Mouse (Mus musculus): Measurements from ENCODE around the gene Sh3rf1. TPM values are rescaled to one million over a fixed set of nuclear protein-coding genes. Genes with fewer than 3 reads are reported as not detected.

Sh3rf1 gene
- polyA plus RNA-seq, 1 experiment: 19.7 TPM

GRCm38 (mm10) chr8:61427916-61428681, 204.4 kb downstream of the Sh3rf1 start:
- H3K4me3 ChIP-seq (replicated peaks; ENCODE audit: extremely low read depth, low read depth, low read length): no peak overlapping the region
- no peak for DNase-seq
- WGBS: 60% methylated on average over 8 of the region's 8 CpGs
- no peak for TF ChIP-seq CTCF (IDR thresholded peaks at IDR 0.05; ENCODE audit: insufficient read depth, low read length)
- TF ChIP-seq POLR2A (IDR thresholded peaks at IDR 0.05; ENCODE audit: borderline replicate concordance, extremely low read depth, low read depth, low read length): no peak
- no peaks in the 10 kb centered on the region for H3K4me1 ChIP-seq (ENCODE audit: control insufficient read depth, insufficient read depth, low read length)

- no peak overlapping the region for H3K4me3 ChIP-seq (replicated peaks; ENCODE audit: extremely low read depth, low read depth, low read length)
- H3K4me1 ChIP-seq (ENCODE audit: control insufficient read depth, insufficient read depth, low read length): no peaks in the 10 kb centered on the region
- 70% methylated on average over 4 of the region's 4 CpGs for WGBS
- DNase-seq: no peak
- TF ChIP-seq POLR2A (IDR thresholded peaks at IDR 0.05; ENCODE audit: borderline replicate concordance, extremely low read depth, low read depth, low read length) (no peak), CTCF (IDR thresholded peaks at IDR 0.05; ENCODE audit: insufficient read depth, low read length) (no peak)
These were observed 205.3 kb downstream of the Sh3rf1 start for GRCm38 (mm10) chr8:61428821-61429482.

GRCm38 (mm10) chr8:61435481-61435880, 211.8 kb downstream of the Sh3rf1 start:
- no peak for DNase-seq
- WGBS: 88% methylated on average over 5 of the region's 5 CpGs
- Histone ChIP-seq H3K4me1 (ENCODE audit: control insufficient read depth, insufficient read depth, low read length) (no peaks in the 10 kb centered on the region), H3K4me3 (replicated peaks; ENCODE audit: extremely low read depth, low read depth, low read length) (no peak overlapping the region)
- no peak for TF ChIP-seq POLR2A (IDR thresholded peaks at IDR 0.05; ENCODE audit: borderline replicate concordance, extremely low read depth, low read depth, low read length)
- no peak for TF ChIP-seq CTCF (IDR thresholded peaks at IDR 0.05; ENCODE audit: insufficient read depth, low read length)

- WGBS: 86% methylated on average over 3 of the region's 3 CpGs
- TF ChIP-seq CTCF (IDR thresholded peaks at IDR 0.05; ENCODE audit: insufficient read depth, low read length) (no peak), POLR2A (IDR thresholded peaks at IDR 0.05; ENCODE audit: borderline replicate concordance, extremely low read depth, low read depth, low read length) (no peak)
- Histone ChIP-seq H3K4me3 (replicated peaks; ENCODE audit: extremely low read depth, low read depth, low read length) (no peak overlapping the region), H3K4me1 (ENCODE audit: control insufficient read depth, insufficient read depth, low read length) (no peaks in the 10 kb centered on the region)
- DNase-seq: no peak
These were observed 212.5 kb downstream of the Sh3rf1 start for GRCm38 (mm10) chr8:61436147-61436546.

- no peak for TF ChIP-seq CTCF (IDR thresholded peaks at IDR 0.05; ENCODE audit: insufficient read depth, low read length)
- no peak for TF ChIP-seq POLR2A (IDR thresholded peaks at IDR 0.05; ENCODE audit: borderline replicate concordance, extremely low read depth, low read depth, low read length)
- no peak for DNase-seq
- WGBS: 54% methylated on average over 9 of the region's 9 CpGs
These were observed 213.1 kb downstream of the Sh3rf1 start for GRCm38 (mm10) chr8:61436586-61437304.

GRCm38 (mm10) chr8:61437305-61437605, 213.6 kb downstream of the Sh3rf1 start:
- DNase-seq: no peak
- Histone ChIP-seq H3K4me3 (replicated peaks; ENCODE audit: extremely low read depth, low read depth, low read length) (no peak overlapping the region), H3K4me1 (ENCODE audit: control insufficient read depth, insufficient read depth, low read length) (no peaks in the 10 kb centered on the region)
- TF ChIP-seq POLR2A (IDR thresholded peaks at IDR 0.05; ENCODE audit: borderline replicate concordance, extremely low read depth, low read depth, low read length) (no peak), CTCF (IDR thresholded peaks at IDR 0.05; ENCODE audit: insufficient read depth, low read length) (no peak)

More at GRCm38 (mm10) chr8:61436586-61437304, 213.1 kb downstream of the Sh3rf1 start:
- H3K4me1 ChIP-seq (ENCODE audit: control insufficient read depth, insufficient read depth, low read length): no peaks in the 10 kb centered on the region
- H3K4me3 ChIP-seq (replicated peaks; ENCODE audit: extremely low read depth, low read depth, low read length): no peak overlapping the region

- WGBS: 96% methylated on average over 3 of the region's 3 CpGs
- no peak for TF ChIP-seq CTCF (IDR thresholded peaks at IDR 0.05; ENCODE audit: insufficient read depth, low read length)
- TF ChIP-seq POLR2A (IDR thresholded peaks at IDR 0.05; ENCODE audit: borderline replicate concordance, extremely low read depth, low read depth, low read length): no peak
- Histone ChIP-seq H3K4me3 (replicated peaks; ENCODE audit: extremely low read depth, low read depth, low read length) (no peak overlapping the region), H3K4me1 (ENCODE audit: control insufficient read depth, insufficient read depth, low read length) (no peaks in the 10 kb centered on the region)
- DNase-seq: no peak
These were observed 219.3 kb downstream of the Sh3rf1 start for GRCm38 (mm10) chr8:61442988-61443387.

GRCm38 (mm10) chr8:61444358-61444757, 220.7 kb downstream of the Sh3rf1 start:
- no peak for DNase-seq
- TF ChIP-seq POLR2A (IDR thresholded peaks at IDR 0.05; ENCODE audit: borderline replicate concordance, extremely low read depth, low read depth, low read length): no peak
- no peak for TF ChIP-seq CTCF (IDR thresholded peaks at IDR 0.05; ENCODE audit: insufficient read depth, low read length)
- 66% methylated on average over 3 of the region's 3 CpGs for WGBS

More at GRCm38 (mm10) chr8:61444358-61444757, 220.7 kb downstream of the Sh3rf1 start:
- Histone ChIP-seq H3K4me1 (ENCODE audit: control insufficient read depth, insufficient read depth, low read length) (no peaks in the 10 kb centered on the region), H3K4me3 (replicated peaks; ENCODE audit: extremely low read depth, low read depth, low read length) (no peak overlapping the region)

Other genes with a start within 250 kb of the Sh3rf1 start
- gene Clcn3, start 240.6 kb upstream of the Sh3rf1 start, polyA plus RNA-seq (2012; rRNA removed): 9.3 and 13.7 TPM in 2 replicates
- 9.1 and 9.4 TPM in 2 replicates for gene Nek1, start 230.7 kb upstream of the Sh3rf1 start, polyA plus RNA-seq (2012; rRNA removed)

Data from lung, adult 2 months (tissue).